Mouse (Mus musculus): ENCODE data around the gene Neto2. TPM values are rescaled to one million over a fixed set of nuclear protein-coding genes. Genes with fewer than 3 reads are reported as not detected.

The Neto2 gene
- polyA plus RNA-seq, 1 experiment from 2014 or later: 0.47 TPM

- peak; percentile 87 for ATAC-seq
- WGBS (ENCODE audit: insufficient replicate concordance): under 1% methylated on average over 78 of the region's 84 CpGs
- Histone ChIP-seq H3K4me2 (ENCODE audit: low read depth, low read length) (peak overlapping the region; percentile 99), H3K9me3 (ENCODE audit: low read length) (no peaks in the 10 kb centered on the region), H3K4me3 (ENCODE audit: low read depth, low read length) (peak overlapping the region; percentile 62), H3K36me3 (replicated peaks; ENCODE audit: insufficient read depth, low read length) (no peaks in the 10 kb centered on the region), H3K27me3 (ENCODE audit: insufficient read depth, low read length) (peaks cover 15% of the 10 kb centered on the region), H3K4me1 (ENCODE audit: insufficient read depth) (peaks cover 13% of the 10 kb centered on the region), H3K27ac (ENCODE audit: low read depth) (no peak overlapping the region), H3K9ac (replicated peaks) (peak overlapping the region; percentile 55)
- peak; percentile 66 for DNase-seq
- TF ChIP-seq CTCF (IDR thresholded peaks at IDR 0.05; ENCODE audit: low read depth): peak; percentile 54
- no peak for TF ChIP-seq EP300 (IDR thresholded peaks at IDR 0.05; ENCODE audit: low read depth)
Measured at GRCm38 (mm10) chr8:85700101-85700750, 498 bp downstream of the Neto2 start.

GRCm38 (mm10) chr8:85699051-85699450, 1.7 kb downstream of the Neto2 start:
- DNase-seq (peak; percentile 69), ATAC-seq (peak; percentile 46; the same call in 1 of the 2 replicates)
- no peak overlapping the region for H3K9ac ChIP-seq (replicated peaks)
- no peak overlapping the region for H3K4me3 ChIP-seq (ENCODE audit: low read depth, low read length)
- no peaks in the 10 kb centered on the region for H3K9me3 ChIP-seq (ENCODE audit: low read length)
- TF ChIP-seq CTCF (IDR thresholded peaks at IDR 0.05; ENCODE audit: low read depth) (peak; percentile 88), EP300 (IDR thresholded peaks at IDR 0.05; ENCODE audit: low read depth) (no peak)
- 4% methylated on average over 6 of the region's 6 CpGs for WGBS (ENCODE audit: insufficient replicate concordance)
- H3K27me3 ChIP-seq (ENCODE audit: insufficient read depth, low read length): peaks cover 15% of the 10 kb centered on the region
- no peak overlapping the region for H3K4me2 ChIP-seq (ENCODE audit: low read depth, low read length)
- peaks cover 13% of the 10 kb centered on the region for H3K4me1 ChIP-seq (ENCODE audit: insufficient read depth)
- H3K27ac ChIP-seq (ENCODE audit: low read depth): no peak overlapping the region
- H3K36me3 ChIP-seq (replicated peaks; ENCODE audit: insufficient read depth, low read length): no peaks in the 10 kb centered on the region

- no peaks in the 10 kb centered on the region for H3K27me3 ChIP-seq (ENCODE audit: insufficient read depth, low read length)
- no peaks in the 10 kb centered on the region for H3K36me3 ChIP-seq (replicated peaks; ENCODE audit: insufficient read depth, low read length)
- H3K4me3 ChIP-seq (ENCODE audit: low read depth, low read length): no peak overlapping the region
- peak; percentile 61 for TF ChIP-seq CTCF (IDR thresholded peaks at IDR 0.05; ENCODE audit: low read depth)
- TF ChIP-seq EP300 (IDR thresholded peaks at IDR 0.05; ENCODE audit: low read depth): no peak
- no peak overlapping the region for H3K9ac ChIP-seq (replicated peaks)
- ATAC-seq (no peak), DNase-seq (no peak)
- no peaks in the 10 kb centered on the region for H3K4me1 ChIP-seq (ENCODE audit: insufficient read depth)
- H3K4me2 ChIP-seq (ENCODE audit: low read depth, low read length): no peak overlapping the region
- H3K27ac ChIP-seq (ENCODE audit: low read depth): no peak overlapping the region
- H3K9me3 ChIP-seq (ENCODE audit: low read length): no peaks in the 10 kb centered on the region
Measured at GRCm38 (mm10) chr8:85665146-85665545, 35.6 kb downstream of the Neto2 start.

DNA sequence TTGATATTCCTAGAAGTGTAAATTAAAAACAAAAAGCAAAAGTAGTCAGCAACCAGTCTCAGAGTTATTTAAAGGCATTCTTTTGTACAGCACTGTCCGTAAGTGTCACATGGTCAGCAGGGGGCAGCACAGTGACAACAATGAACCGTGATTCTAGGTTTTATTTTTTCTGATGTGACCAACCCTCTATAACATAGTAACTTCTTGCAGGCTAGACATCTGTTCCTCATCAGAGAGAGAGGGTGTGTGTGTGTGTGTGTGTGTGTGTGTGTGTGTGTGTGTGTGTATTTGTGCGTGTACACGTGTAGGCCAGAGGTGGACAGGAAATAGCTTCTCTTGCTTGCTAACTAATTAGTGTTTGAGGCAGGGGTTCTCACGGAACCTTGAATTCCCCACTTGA, 38.7 kb downstream of the Neto2 start:
- Histone ChIP-seq H3K27me3 (ENCODE audit: insufficient read depth, low read length) (no peaks in the 10 kb centered on the region), H3K4me3 (ENCODE audit: low read depth, low read length) (no peak overlapping the region), H3K9ac (replicated peaks) (no peak overlapping the region), H3K36me3 (replicated peaks; ENCODE audit: insufficient read depth, low read length) (no peaks in the 10 kb centered on the region), H3K9me3 (ENCODE audit: low read length) (no peaks in the 10 kb centered on the region), H3K4me2 (ENCODE audit: low read depth, low read length) (no peak overlapping the region), H3K27ac (ENCODE audit: low read depth) (no peak overlapping the region), H3K4me1 (ENCODE audit: insufficient read depth) (no peaks in the 10 kb centered on the region)
- peak; percentile 56 for DNase-seq
- ATAC-seq: no peak
- TF ChIP-seq CTCF (IDR thresholded peaks at IDR 0.05; ENCODE audit: low read depth) (peak; percentile 64), EP300 (IDR thresholded peaks at IDR 0.05; ENCODE audit: low read depth) (no peak)
- WGBS (ENCODE audit: insufficient replicate concordance): 62% methylated on average over 5 of the region's 5 CpGs

- TF ChIP-seq CTCF (IDR thresholded peaks at IDR 0.05; ENCODE audit: low read depth): no peak
- TF ChIP-seq EP300 (IDR thresholded peaks at IDR 0.05; ENCODE audit: low read depth): no peak
- H3K4me2 ChIP-seq (ENCODE audit: low read depth, low read length): no peak overlapping the region
- no peaks in the 10 kb centered on the region for H3K9me3 ChIP-seq (ENCODE audit: low read length)
- H3K9ac ChIP-seq (replicated peaks): no peak overlapping the region
- no peaks in the 10 kb centered on the region for H3K36me3 ChIP-seq (replicated peaks; ENCODE audit: insufficient read depth, low read length)
- ATAC-seq: no peak
- no peak overlapping the region for H3K4me3 ChIP-seq (ENCODE audit: low read depth, low read length)
- H3K27ac ChIP-seq (ENCODE audit: low read depth): no peak overlapping the region
- H3K27me3 ChIP-seq (ENCODE audit: insufficient read depth, low read length): no peaks in the 10 kb centered on the region
- no peak for DNase-seq
- H3K4me1 ChIP-seq (ENCODE audit: insufficient read depth): no peaks in the 10 kb centered on the region
- 75% methylated on average over 2 of the region's 2 CpGs for WGBS (ENCODE audit: insufficient replicate concordance)
Measured at GRCm38 (mm10) chr8:85651201-85651600, 49.5 kb downstream of the Neto2 start.

GRCm38 (mm10) chr8:85648553-85648952, 52.2 kb downstream of the Neto2 start:
- no peak for TF ChIP-seq EP300 (IDR thresholded peaks at IDR 0.05; ENCODE audit: low read depth)
- TF ChIP-seq CTCF (IDR thresholded peaks at IDR 0.05; ENCODE audit: low read depth): no peak
- Histone ChIP-seq H3K9ac (replicated peaks) (no peak overlapping the region), H3K36me3 (replicated peaks; ENCODE audit: insufficient read depth, low read length) (no peaks in the 10 kb centered on the region), H3K9me3 (ENCODE audit: low read length) (no peaks in the 10 kb centered on the region), H3K4me2 (ENCODE audit: low read depth, low read length) (no peak overlapping the region), H3K27ac (ENCODE audit: low read depth) (no peak overlapping the region), H3K4me1 (ENCODE audit: insufficient read depth) (no peaks in the 10 kb centered on the region), H3K27me3 (ENCODE audit: insufficient read depth, low read length) (no peaks in the 10 kb centered on the region), H3K4me3 (ENCODE audit: low read depth, low read length) (no peak overlapping the region)
- DNase-seq (no peak), ATAC-seq (no peak)
